Mouse (Mus musculus) layer of hippocampus, adult 2 months (tissue): ENCODE measurements around the gene Angptl2. TPM values are rescaled to one million over a fixed set of nuclear protein-coding genes. Genes with fewer than 3 reads are reported as not detected.
A peak's percentile ranks its signal among the peaks of the same experiment; 100 is the strongest.

Source experiments
- DNase-seq, 2 experiments: peaks; one replicate each; pipeline ENCODE4 v3.0.0; 2022; ENCODE audit warnings: low spot score in 2 of 2
- H3K27ac ChIP-seq: fragments of 200-600 bp; 2 replicates; pipeline ENCODE4 v1.8.1; 2022
- H3K4me3 ChIP-seq: fragments of 200-600 bp; 2 replicates; pipeline ENCODE4 v1.8.1; 2022; ENCODE audit warnings: mild to moderate bottlenecking
- CTCF ChIP-seq: fragments of 200-600 bp; conservative IDR thresholded peaks from 2 replicates; pipeline ENCODE4 v1.8.1; 2022; ENCODE audit warnings: antibody characterized with exemption, mild to moderate bottlenecking, moderate library complexity
- total RNA-seq, 2 experiments: library from RNA; stranded (reverse); gene quantifications; 2 replicates each; pipeline ENCODE4 v1.2.3; 2021

The Angptl2 gene
- total RNA-seq, 2 experiments from 2014 or later = 0.81 to 2.2 TPM

- no peak for DNase-seq
- Histone ChIP-seq H3K4me3 (no peak overlapping the region), H3K27ac (no peak overlapping the region)
- TF ChIP-seq CTCF = no peak
Measured at GRCm38 (mm10) chr2:33248549-33248948, 32.7 kb downstream of the Angptl2 start.

GRCm38 (mm10) chr2:33249922-33250633 is 34.2 kb downstream of the Angptl2 start:
- no peak overlapping the region for H3K27ac ChIP-seq
- DNase-seq = no peak
- no peak for TF ChIP-seq CTCF
- no peak overlapping the region for H3K4me3 ChIP-seq

- H3K27ac ChIP-seq = peak overlapping the region; percentile 20; the same call in 1 of the 2 replicates
- no peak for DNase-seq
- no peak overlapping the region for H3K4me3 ChIP-seq
- TF ChIP-seq CTCF = no peak
Measured at GRCm38 (mm10) chr2:33252751-33253150, 36.9 kb downstream of the Angptl2 start.

GRCm38 (mm10) chr2:33253572-33254190 is 37.8 kb downstream of the Angptl2 start:
- no peak for TF ChIP-seq CTCF
- Histone ChIP-seq H3K4me3 (no peak overlapping the region), H3K27ac (0 out of 2 replicates have a peak overlapping the region, but pooled peaks have one; percentile 4)
- DNase-seq = no peak

GRCm38 (mm10) chr2:33254318-33254985 is 38.6 kb downstream of the Angptl2 start:
- no peak for DNase-seq
- TF ChIP-seq CTCF = no peak
- Histone ChIP-seq H3K4me3 (no peak overlapping the region), H3K27ac (no peak overlapping the region)

- TF ChIP-seq CTCF = no peak
- peak overlapping the region; percentile 65; the same call in 1 of the 2 replicates for H3K27ac ChIP-seq
- no peak for DNase-seq
Measured at GRCm38 (mm10) chr2:33256769-33257537, 41.1 kb downstream of the Angptl2 start.

GRCm38 (mm10) chr2:33260772-33261171 is 44.9 kb downstream of the Angptl2 start:
- TF ChIP-seq CTCF = no peak
- DNase-seq = peak; percentile 63 to 72
- Histone ChIP-seq H3K4me3 (no peak overlapping the region), H3K27ac (peak overlapping the region; percentile 6; the same call in 1 of the 2 replicates)

More at GRCm38 (mm10) chr2:33256769-33257537, 41.1 kb downstream of the Angptl2 start:
- H3K4me3 ChIP-seq = no peak overlapping the region

- TF ChIP-seq CTCF = no peak
- no peak for DNase-seq
- Histone ChIP-seq H3K27ac (peak overlapping the region; percentile 7; the same call in 1 of the 2 replicates), H3K4me3 (no peak overlapping the region)
Measured at GRCm38 (mm10) chr2:33261475-33261874, 45.6 kb downstream of the Angptl2 start.

- H3K27ac ChIP-seq = peak overlapping the region; percentile 6; the same call in 1 of the 2 replicates
- no peak for DNase-seq
- H3K4me3 ChIP-seq = no peak overlapping the region
- TF ChIP-seq CTCF = no peak
Measured at GRCm38 (mm10) chr2:33265793-33266192, 49.9 kb downstream of the Angptl2 start.

GRCm38 (mm10) chr2:33267075-33267474 is 51.2 kb downstream of the Angptl2 start:
- peak overlapping the region; percentile 11; the same call in 1 of the 2 replicates for H3K27ac ChIP-seq
- TF ChIP-seq CTCF = no peak

GRCm38 (mm10) chr2:33268384-33269131 is 52.7 kb downstream of the Angptl2 start:
- TF ChIP-seq CTCF = no peak
- DNase-seq = no peak
- H3K4me3 ChIP-seq = no peak overlapping the region
- peak overlapping the region; percentile 36; the same call in 1 of the 2 replicates for H3K27ac ChIP-seq

More at GRCm38 (mm10) chr2:33267075-33267474, 51.2 kb downstream of the Angptl2 start:
- no peak overlapping the region for H3K4me3 ChIP-seq
- DNase-seq = no peak

GRCm38 (mm10) chr2:33269132-33269493 is 53.2 kb downstream of the Angptl2 start:
- no peak for TF ChIP-seq CTCF
- H3K27ac ChIP-seq = peak overlapping the region; percentile 36; the same call in 1 of the 2 replicates
- H3K4me3 ChIP-seq = no peak overlapping the region
- DNase-seq = no peak
